Mouse (Mus musculus): ENCODE data around the gene Mcf2. TPM values are rescaled to one million over a fixed set of nuclear protein-coding genes. Genes with fewer than 3 reads are reported as not detected.

The Mcf2 gene
- 1 to 10 TPM; 1.5 to 1.7 TPM for total RNA-seq (2023)

GRCm38 (mm10) chrX:60178744-60179458 is at the start of gene Mcf2:
Gene Mcf2, minus strand, starts transcription at chrX:60179089.

Other genes with a start within 250 kb of the Mcf2 start
- gene F9, start 179.6 kb downstream of the Mcf2 start, total RNA-seq (2023) = under 1 TPM in 1 of 2 experiments, not detected in 1; 0.24 TPM